Mouse (Mus musculus) spleen, adult 2 months (tissue): ENCODE results near the gene Tenm2.

Experiments
- CTCF ChIP-seq: fragments of 200-500 bp; IDR thresholded peaks from 2 replicates; pipeline ENCODE4 v1.5.1; 2011; ENCODE audit warnings: mild to moderate bottlenecking, inconsistent platforms; ENCODE audit not compliant: insufficient read depth, insufficient read length, insufficient replicate concordance; ENCODE audit errors: extremely low read depth
- POLR2A ChIP-seq: fragments of 200-500 bp; IDR thresholded peaks from 2 replicates; pipeline ENCODE4 v1.6.1; 2011; ENCODE audit warnings: low read depth, low read length, inconsistent platforms

DNA sequence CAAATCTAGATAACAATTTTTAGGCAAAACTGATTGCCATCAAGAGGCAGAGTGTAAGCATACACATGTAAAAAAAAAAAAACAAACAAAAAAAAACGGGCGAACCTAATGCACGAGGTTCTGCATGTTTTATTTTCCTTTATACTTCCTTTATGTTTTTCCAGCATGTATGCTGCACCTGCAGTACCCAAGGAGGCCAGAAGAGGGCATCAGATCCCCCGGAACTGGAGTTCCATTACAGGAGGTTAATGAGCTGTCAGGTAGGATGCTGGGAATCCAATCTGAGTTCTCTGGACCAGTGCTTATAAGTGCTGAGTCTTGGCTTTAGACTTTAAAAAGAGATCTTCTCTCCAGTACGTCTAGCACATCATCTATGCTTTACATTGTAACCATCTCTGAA is 189.1 kb downstream of the Tenm2 start:
- no peak for TF ChIP-seq CTCF
- no peak for TF ChIP-seq POLR2A
